Mouse (Mus musculus) brown adipose tissue, adult 24 weeks (tissue): ENCODE results near the gene Peli2. TPM values are rescaled to one million over a fixed set of nuclear protein-coding genes. Genes with fewer than 3 reads are reported as not detected.

ENCODE experiments used
- H3K27ac ChIP-seq: fragments of 200-500 bp; replicated peaks from 2 replicates; pipeline ENCODE4 v1.5.1; 2012; ENCODE audit warnings: low read depth, mild to moderate bottlenecking, low read length
- H3K4me1 ChIP-seq: fragments of 200-500 bp; 2 replicates; pipeline ENCODE4 v1.6.1; 2012; ENCODE audit warnings: low read length, mixed read lengths; ENCODE audit not compliant: control insufficient read depth, insufficient read depth, insufficient read length
- H3K4me3 ChIP-seq: fragments of 200-500 bp; 2 replicates; pipeline ENCODE4 v1.5.1; 2012; ENCODE audit warnings: low read depth, mild to moderate bottlenecking, low read length, moderate library complexity; ENCODE audit not compliant: insufficient read depth
- polyA plus RNA-seq: library from polyadenylated mRNA; stranded (reverse); fragments of >200 nt; gene quantifications from 2 replicates; pipeline ENCODE4 v1.2.4, GENCODE M21; 2012; ENCODE audit not compliant: missing spikeins, insufficient read depth, insufficient read length

Peli2 gene
- polyA plus RNA-seq, 1 experiment: 23.7 TPM

GRCm38 (mm10) chr14:48202096-48203036, 81.7 kb downstream of the Peli2 start:
- Histone ChIP-seq H3K27ac (no peak overlapping the region), H3K4me1 (peaks cover 20% of the 10 kb centered on the region), H3K4me3 (no peak overlapping the region)

GRCm38 (mm10) chr14:48205044-48205443, 84.4 kb downstream of the Peli2 start:
- Histone ChIP-seq H3K4me1 (peaks cover 20% of the 10 kb centered on the region), H3K27ac (no peak overlapping the region), H3K4me3 (no peak overlapping the region)

GRCm38 (mm10) chr14:48205635-48206034, 85.0 kb downstream of the Peli2 start:
- Histone ChIP-seq H3K4me1 (peaks cover 18% of the 10 kb centered on the region), H3K4me3 (no peak overlapping the region), H3K27ac (no peak overlapping the region)

- Histone ChIP-seq H3K4me3 (no peak overlapping the region), H3K27ac (no peak overlapping the region), H3K4me1 (peaks cover 11% of the 10 kb centered on the region)
Observed at GRCm38 (mm10) chr14:48207119-48207518, 86.5 kb downstream of the Peli2 start.

- Histone ChIP-seq H3K4me1 (peaks cover 10% of the 10 kb centered on the region), H3K4me3 (no peak overlapping the region), H3K27ac (no peak overlapping the region)
Observed at GRCm38 (mm10) chr14:48207746-48208640, 87.4 kb downstream of the Peli2 start.

- peaks cover 17% of the 10 kb centered on the region for H3K4me1 ChIP-seq
- H3K4me3 ChIP-seq: no peak overlapping the region
- 0 out of 2 replicates have a peak overlapping the region, but pooled peaks have one; percentile 34 for H3K27ac ChIP-seq
Observed at GRCm38 (mm10) chr14:48209436-48209835, 88.8 kb downstream of the Peli2 start.

GRCm38 (mm10) chr14:48210089-48210488, 89.5 kb downstream of the Peli2 start:
- H3K4me3 ChIP-seq: no peak overlapping the region
- no peak overlapping the region for H3K27ac ChIP-seq
- H3K4me1 ChIP-seq: peaks cover 17% of the 10 kb centered on the region

GRCm38 (mm10) chr14:48211526-48211925, 90.9 kb downstream of the Peli2 start:
- Histone ChIP-seq H3K4me3 (no peak overlapping the region), H3K4me1 (peaks cover 17% of the 10 kb centered on the region), H3K27ac (no peak overlapping the region)

- no peak overlapping the region for H3K4me3 ChIP-seq
- H3K27ac ChIP-seq: no peak overlapping the region
- H3K4me1 ChIP-seq: peaks cover 17% of the 10 kb centered on the region
Observed at GRCm38 (mm10) chr14:48212839-48213238, 92.2 kb downstream of the Peli2 start.

GRCm38 (mm10) chr14:48213593-48213992, 93.0 kb downstream of the Peli2 start:
- no peak overlapping the region for H3K27ac ChIP-seq
- H3K4me1 ChIP-seq: peaks cover 17% of the 10 kb centered on the region
- H3K4me3 ChIP-seq: no peak overlapping the region

- Histone ChIP-seq H3K27ac (no peak overlapping the region), H3K4me3 (no peak overlapping the region), H3K4me1 (peaks cover 10% of the 10 kb centered on the region)
Observed at GRCm38 (mm10) chr14:48222051-48222450, 101.4 kb downstream of the Peli2 start.

GRCm38 (mm10) chr14:48222684-48223083, 102.1 kb downstream of the Peli2 start:
- Histone ChIP-seq H3K27ac (no peak overlapping the region), H3K4me3 (no peak overlapping the region), H3K4me1 (peaks cover 10% of the 10 kb centered on the region)

- Histone ChIP-seq H3K4me1 (peaks cover 10% of the 10 kb centered on the region), H3K4me3 (no peak overlapping the region), H3K27ac (no peak overlapping the region)
Observed at GRCm38 (mm10) chr14:48224203-48224602, 103.6 kb downstream of the Peli2 start.

GRCm38 (mm10) chr14:48224861-48225300, 104.3 kb downstream of the Peli2 start:
- Histone ChIP-seq H3K4me3 (no peak overlapping the region), H3K27ac (no peak overlapping the region), H3K4me1 (peaks cover 10% of the 10 kb centered on the region)

GRCm38 (mm10) chr14:48225810-48226446, 105.3 kb downstream of the Peli2 start:
- no peak overlapping the region for H3K4me3 ChIP-seq
- H3K27ac ChIP-seq: no peak overlapping the region
- H3K4me1 ChIP-seq: peaks cover 10% of the 10 kb centered on the region
